Mouse (Mus musculus) hindbrain, embryonic 10.5 days (tissue): ENCODE measurements around the gene 3110009E18Rik. TPM values are rescaled to one million over a fixed set of nuclear protein-coding genes. Genes with fewer than 3 reads are reported as not detected.

Experiments used
- DNase-seq: peaks from one replicate; pipeline ENCODE4 v3.0.0-alpha.2; 2017; ENCODE audit warnings: low spot score
- H3K27ac ChIP-seq: fragments of 300-500 bp; sonication (generic); 2 replicates; pipeline ENCODE4 v1.5.1; 2016; ENCODE audit warnings: mild to moderate bottlenecking, moderate library complexity
- H3K27me3 ChIP-seq: fragments of 300-500 bp; sonication (generic); 2 replicates; pipeline ENCODE4 v1.6.1; 2016; ENCODE audit warnings: mild to moderate bottlenecking; ENCODE audit not compliant: poor library complexity, insufficient read depth, severe bottlenecking
- H3K36me3 ChIP-seq: fragments of 300-500 bp; sonication (generic); 2 replicates; pipeline ENCODE4 v1.6.1; 2016; ENCODE audit warnings: mild to moderate bottlenecking, moderate library complexity
- H3K4me1 ChIP-seq: fragments of 300-500 bp; sonication (generic); replicated peaks from 2 replicates; pipeline ENCODE4 v1.6.1; 2016; ENCODE audit warnings: mild to moderate bottlenecking
- H3K4me3 ChIP-seq: fragments of 300-500 bp; sonication (generic); 2 replicates; pipeline ENCODE4 v1.5.1; 2016; ENCODE audit warnings: mild to moderate bottlenecking, moderate library complexity
- H3K9me3 ChIP-seq: fragments of 300-500 bp; sonication (generic); 2 replicates; pipeline ENCODE4 v1.6.1; 2016; ENCODE audit warnings: mild to moderate bottlenecking, moderate library complexity
- WGBS: fragments of 180-500 bp; shearing (Covaris S2); methylation state at CpG from one replicate; pipeline ENCODE4 v1.1.7; 2016; 5-methylcytosine and 5-hydroxymethylcytosine counted together
- polyA plus RNA-seq: library from polyadenylated mRNA; unstranded; fragments of >200 nt; fragmentation: Nextera tagmentation; extraction: Ambion mirVana; gene quantifications from 2 replicates; pipeline ENCODE4 v1.2.1, GENCODE M21; 2016

Gene 3110009E18Rik
- polyA plus RNA-seq, 1 experiment from 2014 or later, result 26.0 TPM

DNA sequence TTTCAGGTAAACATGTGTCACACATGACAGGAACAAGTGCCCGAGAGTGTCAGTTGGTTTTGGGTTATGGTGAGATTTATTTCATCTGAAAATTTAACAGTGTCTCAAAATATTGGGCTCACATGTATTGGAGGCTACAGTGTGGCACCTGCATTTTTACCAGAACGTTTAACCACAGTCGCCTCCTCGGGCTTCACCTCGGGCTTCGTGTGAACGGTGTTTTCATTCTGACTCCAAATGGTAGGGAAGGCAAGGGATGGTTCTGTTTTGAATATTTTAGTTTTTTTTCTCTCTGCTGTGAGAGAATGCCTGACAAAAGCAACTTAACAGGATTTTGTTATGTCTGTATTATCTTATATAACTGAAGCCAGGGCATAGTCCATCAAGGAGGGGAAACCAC is 47.7 kb downstream of the 3110009E18Rik start:
- H3K9me3 ChIP-seq, result no peaks in the 10 kb centered on the region
- DNase-seq, result no peak
- H3K36me3 ChIP-seq, result no peaks in the 10 kb centered on the region
- H3K27ac ChIP-seq, result no peak overlapping the region
- WGBS, result 91% methylated on average over 7 of the region's 7 CpGs
- H3K4me3 ChIP-seq, result no peak overlapping the region
- no peaks in the 10 kb centered on the region for H3K27me3 ChIP-seq
- 0 out of 2 replicates have a peak, but pooled peaks cover 5% of the 10 kb centered on the region for H3K4me1 ChIP-seq

DNA sequence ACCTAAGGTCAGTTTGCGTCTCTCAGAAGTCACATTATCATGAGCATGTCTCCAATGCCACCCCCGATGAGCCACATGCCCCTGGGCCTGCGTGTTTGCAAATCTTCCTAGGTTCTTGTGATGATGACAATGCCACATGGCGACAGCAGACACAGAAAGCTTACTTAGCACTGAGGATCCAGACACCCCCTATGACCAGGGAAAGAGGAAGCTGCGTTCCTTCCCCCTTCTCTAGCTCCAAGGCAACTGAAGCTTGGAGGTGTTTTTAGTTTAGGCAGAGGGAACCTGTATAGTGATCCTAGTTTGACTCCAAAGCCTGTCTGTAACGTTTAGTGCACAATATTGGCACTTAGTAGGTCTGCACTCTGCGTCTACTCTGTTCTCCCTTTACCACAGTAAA is 49.3 kb downstream of the 3110009E18Rik start:
- Histone ChIP-seq H3K4me3 (no peak overlapping the region), H3K36me3 (no peaks in the 10 kb centered on the region), H3K27ac (no peak overlapping the region), H3K27me3 (no peaks in the 10 kb centered on the region), H3K9me3 (no peaks in the 10 kb centered on the region), H3K4me1 (0 out of 2 replicates have a peak, but pooled peaks cover 5% of the 10 kb centered on the region)
- no peak for DNase-seq
- WGBS, result 84% methylated on average over 7 of the region's 7 CpGs

DNA sequence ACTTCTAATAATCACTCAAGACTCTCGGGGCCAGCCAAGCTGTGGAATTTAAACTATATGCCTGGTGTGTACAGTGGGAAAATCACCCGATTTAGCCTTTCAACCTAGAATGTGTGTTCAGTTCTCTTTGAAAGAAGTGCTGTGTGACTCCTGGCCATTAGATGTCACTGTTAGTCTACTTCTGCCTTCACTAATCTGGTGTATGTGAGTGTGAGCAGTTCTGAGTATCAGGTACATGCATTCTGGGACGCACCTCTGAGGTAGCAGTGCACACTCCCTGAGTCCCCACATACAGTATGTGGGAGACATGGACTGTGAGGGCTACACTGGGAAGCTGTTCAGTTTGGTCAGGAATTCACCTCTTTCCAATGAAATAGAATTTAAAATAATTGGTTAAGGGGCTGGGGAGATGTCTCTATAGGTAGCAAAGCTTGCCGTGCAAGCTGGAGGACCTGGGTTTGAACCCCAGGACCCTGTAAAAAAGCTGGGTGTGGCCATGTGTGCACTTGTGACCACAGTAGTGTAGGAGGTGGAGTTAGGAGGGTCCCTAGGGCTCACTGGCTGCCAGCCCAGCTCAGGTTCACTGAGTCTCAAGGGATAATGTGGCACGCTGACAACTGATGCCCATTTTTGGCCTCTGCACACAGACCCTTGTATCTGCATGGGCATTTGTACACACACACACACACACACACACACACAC is 51.0 kb downstream of the 3110009E18Rik start:
- 70% methylated on average over 5 of the region's 5 CpGs for WGBS
- Histone ChIP-seq H3K36me3 (no peaks in the 10 kb centered on the region), H3K4me3 (no peak overlapping the region), H3K9me3 (no peaks in the 10 kb centered on the region), H3K27ac (no peak overlapping the region), H3K4me1 (peaks cover 14% of the 10 kb centered on the region), H3K27me3 (no peaks in the 10 kb centered on the region)
- no peak for DNase-seq

DNA sequence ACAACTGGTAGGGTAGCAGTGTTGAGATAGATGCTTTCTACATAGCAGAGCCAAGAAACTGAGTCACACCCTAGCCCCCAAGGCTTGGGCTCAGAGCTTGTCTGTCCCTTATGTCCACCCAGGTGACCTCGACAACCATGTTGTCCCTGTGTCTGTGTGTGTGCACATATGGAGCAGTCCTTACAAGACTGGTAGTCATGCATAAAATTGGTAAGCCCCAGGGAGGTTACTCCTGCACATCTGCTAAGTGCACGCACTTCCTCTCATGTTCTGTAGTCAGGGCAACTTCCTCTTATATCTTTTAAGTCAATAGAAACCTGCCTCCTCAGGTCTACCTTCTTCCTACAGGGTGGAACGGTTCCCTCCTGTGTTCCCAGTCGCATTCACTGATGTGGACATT is 54.0 kb downstream of the 3110009E18Rik start:
- Histone ChIP-seq H3K27ac (no peak overlapping the region), H3K36me3 (no peaks in the 10 kb centered on the region), H3K27me3 (no peaks in the 10 kb centered on the region), H3K4me3 (no peak overlapping the region), H3K4me1 (peaks cover 14% of the 10 kb centered on the region), H3K9me3 (no peaks in the 10 kb centered on the region)
- 85% methylated on average over 4 of the region's 4 CpGs for WGBS
- no peak for DNase-seq

DNA sequence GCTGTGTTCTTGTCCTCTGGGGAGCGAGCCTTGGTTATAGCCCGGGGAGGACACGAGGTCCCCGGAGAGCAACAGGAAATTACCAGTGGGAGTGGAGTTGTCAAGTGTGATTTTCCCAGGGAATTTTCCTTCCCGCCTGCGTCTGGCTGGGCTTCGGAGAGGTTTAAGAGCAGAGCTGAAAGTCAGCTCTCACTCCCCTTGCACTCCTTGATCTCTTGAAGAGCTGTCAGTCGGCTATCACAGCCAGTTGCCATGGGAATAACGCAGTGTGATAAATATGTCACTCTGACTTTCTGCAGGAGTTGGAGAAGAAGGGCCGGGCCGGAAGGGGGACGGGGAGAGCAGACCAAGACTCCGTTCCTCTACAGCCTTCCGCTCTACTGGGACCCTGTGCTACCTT is 55.3 kb downstream of the 3110009E18Rik start:
- Histone ChIP-seq H3K36me3 (no peaks in the 10 kb centered on the region), H3K9me3 (no peaks in the 10 kb centered on the region), H3K4me1 (peaks cover 14% of the 10 kb centered on the region), H3K27ac (no peak overlapping the region), H3K27me3 (no peaks in the 10 kb centered on the region), H3K4me3 (no peak overlapping the region)
- DNase-seq, result no peak
- 53% methylated on average over 14 of the region's 14 CpGs for WGBS

DNA sequence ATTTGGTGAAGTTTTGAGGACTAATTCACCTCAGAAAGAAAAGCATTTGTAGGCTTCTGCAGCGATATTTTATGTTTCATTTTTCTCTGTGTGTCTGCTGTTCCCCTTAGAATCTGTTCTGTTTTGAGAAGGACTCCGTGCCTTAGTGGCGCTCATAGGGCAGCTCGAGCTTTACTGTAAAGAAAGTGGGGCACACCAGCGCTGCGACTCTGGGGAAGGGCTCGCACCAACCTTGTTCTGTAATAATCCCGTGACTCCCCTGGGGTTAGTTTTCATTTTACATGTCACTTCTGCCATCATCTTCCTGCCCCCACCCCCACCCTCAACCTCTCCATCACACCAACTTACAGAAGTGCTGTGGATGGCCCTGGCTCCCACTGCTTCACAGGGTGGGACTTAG is 56.2 kb downstream of the 3110009E18Rik start:
- Histone ChIP-seq H3K4me1 (peaks cover 9% of the 10 kb centered on the region), H3K9me3 (no peaks in the 10 kb centered on the region), H3K27ac (no peak overlapping the region), H3K4me3 (no peak overlapping the region), H3K36me3 (no peaks in the 10 kb centered on the region), H3K27me3 (no peaks in the 10 kb centered on the region)
- no peak for DNase-seq
- 93% methylated on average over 8 of the region's 8 CpGs for WGBS

DNA sequence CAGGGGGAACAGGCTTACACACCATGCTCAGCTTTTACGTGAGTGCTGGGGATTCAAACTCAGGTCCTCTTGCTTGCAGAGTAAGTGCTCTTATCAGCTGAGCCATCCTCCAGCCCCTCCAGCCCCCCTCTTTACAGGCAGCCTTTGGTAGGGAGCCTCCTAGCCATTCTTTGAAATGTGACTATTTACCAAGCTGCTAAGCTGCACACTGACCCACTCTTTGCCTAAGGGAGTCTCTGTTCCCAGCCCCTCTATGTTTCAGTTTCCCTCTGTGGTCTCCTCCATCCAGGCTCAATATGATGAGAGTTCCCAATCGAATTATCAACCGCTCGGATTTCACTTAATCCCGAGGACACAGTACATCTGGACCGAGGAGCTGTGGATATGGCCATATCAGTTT is 65.2 kb downstream of the 3110009E18Rik start:
- Histone ChIP-seq H3K27me3 (no peaks in the 10 kb centered on the region), H3K9me3 (no peaks in the 10 kb centered on the region), H3K4me1 (no peaks in the 10 kb centered on the region), H3K27ac (no peak overlapping the region), H3K36me3 (no peaks in the 10 kb centered on the region), H3K4me3 (no peak overlapping the region)
- DNase-seq, result no peak
- WGBS, result 64% methylated on average over 6 of the region's 6 CpGs

DNA sequence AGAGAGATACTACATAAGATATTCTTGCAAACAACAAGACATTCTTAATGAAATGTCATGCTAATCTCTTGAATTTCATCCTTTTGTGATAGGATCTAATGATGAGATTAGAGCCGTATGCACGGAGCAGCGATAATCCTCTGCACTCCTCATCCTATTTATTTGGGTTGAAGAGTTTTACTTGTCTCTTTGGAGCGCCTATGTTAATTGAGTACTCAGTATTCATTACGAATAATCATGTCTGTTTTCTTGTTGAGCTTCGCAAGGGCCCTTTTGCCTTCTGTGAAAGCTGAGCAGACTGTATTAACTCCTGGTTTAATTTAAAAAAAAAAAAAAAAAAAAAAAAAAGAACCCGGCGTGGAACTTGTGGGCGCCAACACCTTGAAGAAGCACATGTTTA is 65.7 kb downstream of the 3110009E18Rik start:
- Histone ChIP-seq H3K4me3 (no peak overlapping the region), H3K4me1 (no peaks in the 10 kb centered on the region), H3K27me3 (no peaks in the 10 kb centered on the region), H3K36me3 (no peaks in the 10 kb centered on the region), H3K9me3 (no peaks in the 10 kb centered on the region), H3K27ac (no peak overlapping the region)
- DNase-seq, result no peak
- 57% methylated on average over 9 of the region's 9 CpGs for WGBS

DNA sequence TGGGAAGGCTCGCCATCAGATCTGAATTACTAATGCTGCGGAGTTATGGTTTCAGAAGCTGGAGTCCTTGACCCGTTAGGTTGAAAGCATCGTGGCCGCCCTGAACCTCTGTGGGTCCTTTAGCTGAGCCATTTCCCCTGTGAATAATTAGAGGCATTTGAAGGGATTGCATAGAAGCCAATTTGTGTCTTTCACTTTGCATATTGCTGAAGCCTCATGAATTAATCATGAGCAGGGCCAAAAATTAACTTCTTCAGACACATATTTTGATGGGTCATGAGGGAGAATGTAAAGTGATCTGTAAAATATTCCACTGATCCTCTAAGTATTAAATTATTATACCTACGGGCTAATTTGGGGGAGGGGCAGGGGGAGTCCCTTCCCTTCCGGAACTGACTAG is 66.1 kb downstream of the 3110009E18Rik start:
- no peaks in the 10 kb centered on the region for H3K27me3 ChIP-seq
- no peaks in the 10 kb centered on the region for H3K4me1 ChIP-seq
- no peak for DNase-seq
- H3K27ac ChIP-seq, result no peak overlapping the region
- 63% methylated on average over 7 of the region's 7 CpGs for WGBS
- no peaks in the 10 kb centered on the region for H3K9me3 ChIP-seq
- no peak overlapping the region for H3K4me3 ChIP-seq
- H3K36me3 ChIP-seq, result no peaks in the 10 kb centered on the region

DNA sequence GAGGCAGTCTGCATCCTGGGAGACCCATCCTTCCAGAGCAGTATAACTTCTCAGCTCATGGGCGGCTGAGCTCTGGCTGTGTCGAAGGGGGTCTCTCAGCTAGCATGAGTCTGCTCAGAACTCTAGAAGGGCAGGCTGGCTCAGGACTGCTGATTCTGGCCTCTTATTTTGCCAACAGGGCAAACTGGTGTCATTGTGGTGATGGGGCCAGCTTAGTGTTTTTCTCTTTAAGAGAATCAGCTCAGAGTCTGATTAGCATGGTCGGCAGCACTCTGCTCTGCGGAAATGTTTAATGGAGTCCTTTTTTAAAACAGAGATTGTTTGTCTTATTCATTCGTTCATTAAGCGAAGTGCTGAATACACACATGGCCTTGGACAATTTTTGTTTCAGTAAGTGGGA is 68.2 kb downstream of the 3110009E18Rik start:
- H3K36me3 ChIP-seq, result no peaks in the 10 kb centered on the region
- WGBS, result 91% methylated on average over 6 of the region's 6 CpGs
- no peak overlapping the region for H3K27ac ChIP-seq
- no peaks in the 10 kb centered on the region for H3K9me3 ChIP-seq
- no peaks in the 10 kb centered on the region for H3K4me1 ChIP-seq
- DNase-seq, result no peak
- H3K4me3 ChIP-seq, result no peak overlapping the region
- no peaks in the 10 kb centered on the region for H3K27me3 ChIP-seq

DNA sequence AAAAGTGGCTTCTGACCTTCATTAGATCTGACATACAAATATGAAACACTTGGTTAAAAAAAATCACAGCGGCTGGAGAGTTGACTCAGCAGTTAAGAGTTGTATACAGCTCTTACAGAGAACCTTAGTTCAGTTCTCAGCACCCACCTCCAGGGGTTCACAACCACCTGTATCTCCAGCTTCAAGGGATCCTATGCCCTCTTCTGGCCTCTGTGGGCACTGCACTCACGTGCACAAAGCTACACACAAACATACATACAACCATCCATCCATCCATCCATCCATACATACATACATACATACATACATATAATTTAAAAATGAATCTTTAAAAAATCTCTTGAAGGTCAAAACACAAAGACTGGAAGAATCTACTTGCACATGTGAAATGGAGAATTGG is 69.3 kb downstream of the 3110009E18Rik start:
- H3K27ac ChIP-seq, result no peak overlapping the region
- no peak for DNase-seq
- H3K36me3 ChIP-seq, result no peaks in the 10 kb centered on the region
- H3K4me3 ChIP-seq, result no peak overlapping the region
- WGBS, result 87% methylated on average over 2 of the region's 2 CpGs
- no peaks in the 10 kb centered on the region for H3K4me1 ChIP-seq
- no peaks in the 10 kb centered on the region for H3K9me3 ChIP-seq
- no peaks in the 10 kb centered on the region for H3K27me3 ChIP-seq

DNA sequence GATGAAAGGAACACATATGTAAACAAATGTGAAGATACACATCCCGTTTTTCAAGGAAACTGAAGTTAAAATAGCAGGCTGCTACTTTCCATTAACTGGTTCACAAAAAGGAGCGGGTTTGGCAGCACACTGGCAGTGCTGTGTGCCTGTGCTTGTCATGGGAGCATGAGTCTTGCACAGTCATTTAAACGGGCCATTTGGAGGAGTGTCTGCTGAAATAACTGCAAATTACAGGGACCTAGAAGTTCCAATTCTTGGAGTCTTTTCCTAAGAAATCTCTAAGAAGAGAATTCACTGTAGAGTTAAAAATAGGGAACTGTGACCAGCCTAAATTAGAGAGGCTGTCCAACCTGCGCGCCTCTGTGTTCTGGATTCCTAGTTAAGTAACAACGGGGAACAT is 70.0 kb downstream of the 3110009E18Rik start:
- Histone ChIP-seq H3K27me3 (no peaks in the 10 kb centered on the region), H3K9me3 (no peaks in the 10 kb centered on the region), H3K4me3 (no peak overlapping the region), H3K27ac (no peak overlapping the region), H3K36me3 (no peaks in the 10 kb centered on the region), H3K4me1 (no peaks in the 10 kb centered on the region)
- DNase-seq, result no peak
- 93% methylated on average over 6 of the region's 6 CpGs for WGBS

DNA sequence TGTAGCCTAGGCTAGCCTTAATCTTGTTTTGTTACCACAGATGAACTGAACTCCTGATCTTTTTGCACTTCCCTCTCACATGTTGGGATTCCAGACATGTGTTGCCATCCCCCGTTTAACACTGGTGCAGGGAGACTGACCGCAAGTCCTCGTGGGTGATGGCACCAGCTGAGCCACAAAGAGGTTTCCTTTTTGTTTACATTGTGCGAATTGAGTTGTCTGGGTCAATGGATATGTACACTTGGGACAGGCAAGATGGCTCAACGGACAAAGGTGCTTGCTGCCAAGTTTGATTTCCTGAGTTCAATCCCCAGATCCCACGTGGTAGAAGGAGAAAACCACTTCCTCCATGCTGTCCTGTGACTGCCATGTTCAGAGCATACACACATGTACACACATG is 71.3 kb downstream of the 3110009E18Rik start:
- 82% methylated on average over 6 of the region's 6 CpGs for WGBS
- no peaks in the 10 kb centered on the region for H3K27me3 ChIP-seq
- H3K27ac ChIP-seq, result no peak overlapping the region
- H3K9me3 ChIP-seq, result no peaks in the 10 kb centered on the region
- no peaks in the 10 kb centered on the region for H3K4me1 ChIP-seq
- no peaks in the 10 kb centered on the region for H3K36me3 ChIP-seq
- H3K4me3 ChIP-seq, result no peak overlapping the region
- DNase-seq, result no peak

DNA sequence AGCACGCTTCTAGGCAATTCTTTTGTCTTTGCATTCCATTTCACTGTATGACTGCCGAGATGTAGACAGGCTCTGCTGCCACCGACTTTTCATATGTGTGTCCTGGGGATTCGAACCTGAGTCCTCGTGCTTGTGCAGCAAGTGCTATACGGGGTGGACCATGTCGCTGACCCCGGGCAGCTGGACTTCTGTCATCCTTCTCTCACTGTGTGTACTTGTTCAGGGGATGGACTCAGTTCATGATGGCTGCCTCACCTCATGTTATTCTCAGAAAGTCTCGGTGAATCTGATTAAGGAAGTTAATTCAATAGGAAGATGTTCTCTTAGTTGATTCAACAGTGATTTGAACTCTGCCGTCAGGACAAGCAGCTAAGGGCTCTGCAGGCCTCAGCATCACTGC is 72.6 kb downstream of the 3110009E18Rik start:
- WGBS, result 90% methylated on average over 10 of the region's 10 CpGs
- no peak overlapping the region for H3K4me3 ChIP-seq
- no peaks in the 10 kb centered on the region for H3K36me3 ChIP-seq
- DNase-seq, result no peak
- H3K27ac ChIP-seq, result no peak overlapping the region
- no peaks in the 10 kb centered on the region; the same call in 1 of the 2 replicates for H3K4me1 ChIP-seq
- H3K9me3 ChIP-seq, result no peaks in the 10 kb centered on the region
- H3K27me3 ChIP-seq, result no peaks in the 10 kb centered on the region
